Mouse (Mus musculus): ENCODE measurements at regions not wholly inside any gene's neighbourhood (a gene's known extent, or its start where the extent isn't known, plus 50 kb on each side); places are given as distances from the start of the nearest gene placed in this dataset.

- WGBS (ENCODE audit: insufficient replicate concordance): 50% methylated on average over 13 of the region's 13 CpGs
- H3K36me3 ChIP-seq (replicated peaks; ENCODE audit: insufficient read depth, low read length): no peaks in the 10 kb centered on the region
- peaks cover 4% of the 10 kb centered on the region; the same call in 1 of the 2 replicates for H3K4me1 ChIP-seq (ENCODE audit: insufficient read depth)
- H3K4me3 ChIP-seq (ENCODE audit: low read depth, low read length): no peak overlapping the region
- TF ChIP-seq EP300 (IDR thresholded peaks at IDR 0.05; ENCODE audit: low read depth) (no peak), CTCF (IDR thresholded peaks at IDR 0.05; ENCODE audit: low read depth) (no peak)
- peak overlapping the region; percentile 44; the same call in 1 of the 2 replicates for H3K27ac ChIP-seq (ENCODE audit: low read depth)
- DNase-seq (no peak), ATAC-seq (peak; percentile 74)
- H3K27me3 ChIP-seq (ENCODE audit: insufficient read depth, low read length): no peaks in the 10 kb centered on the region
- H3K9me3 ChIP-seq (ENCODE audit: low read length): no peaks in the 10 kb centered on the region
- no peak overlapping the region for H3K9ac ChIP-seq (replicated peaks)
- H3K4me2 ChIP-seq (ENCODE audit: low read depth, low read length): 0 out of 2 replicates have a peak overlapping the region, but pooled peaks have one; percentile 18
These were observed 108.9 kb upstream of the Ppm1h start for GRCm38 (mm10) chr10:122569546-122570202.

GRCm38 (mm10) chr10:122570909-122571551 is 107.5 kb upstream of the Ppm1h start:
- Histone ChIP-seq H3K9ac (replicated peaks) (no peak overlapping the region), H3K36me3 (replicated peaks; ENCODE audit: insufficient read depth, low read length) (no peaks in the 10 kb centered on the region), H3K27ac (ENCODE audit: low read depth) (no peak overlapping the region), H3K4me1 (ENCODE audit: insufficient read depth) (peaks cover 4% of the 10 kb centered on the region; the same call in 1 of the 2 replicates), H3K27me3 (ENCODE audit: insufficient read depth, low read length) (no peaks in the 10 kb centered on the region), H3K9me3 (ENCODE audit: low read length) (no peaks in the 10 kb centered on the region), H3K4me2 (ENCODE audit: low read depth, low read length) (no peak overlapping the region), H3K4me3 (ENCODE audit: low read depth, low read length) (no peak overlapping the region)
- ATAC-seq (no peak), DNase-seq (no peak)
- no peak for TF ChIP-seq EP300 (IDR thresholded peaks at IDR 0.05; ENCODE audit: low read depth)
- TF ChIP-seq CTCF (IDR thresholded peaks at IDR 0.05; ENCODE audit: low read depth): no peak
- 53% methylated on average over 13 of the region's 13 CpGs for WGBS (ENCODE audit: insufficient replicate concordance)

- no peaks in the 10 kb centered on the region for H3K36me3 ChIP-seq (replicated peaks; ENCODE audit: insufficient read depth, low read length)
- H3K9me3 ChIP-seq (ENCODE audit: low read length): no peaks in the 10 kb centered on the region
- no peak overlapping the region for H3K4me3 ChIP-seq (ENCODE audit: low read depth, low read length)
- no peak for TF ChIP-seq CTCF (IDR thresholded peaks at IDR 0.05; ENCODE audit: low read depth)
- TF ChIP-seq EP300 (IDR thresholded peaks at IDR 0.05; ENCODE audit: low read depth): no peak
- H3K27me3 ChIP-seq (ENCODE audit: insufficient read depth, low read length): no peaks in the 10 kb centered on the region
- WGBS (ENCODE audit: insufficient replicate concordance): 72% methylated on average over 8 of the region's 8 CpGs
- no peak overlapping the region for H3K4me2 ChIP-seq (ENCODE audit: low read depth, low read length)
- H3K9ac ChIP-seq (replicated peaks): no peak overlapping the region
- H3K4me1 ChIP-seq (ENCODE audit: insufficient read depth): no peaks in the 10 kb centered on the region
- no peak for ATAC-seq
- DNase-seq: no peak
- H3K27ac ChIP-seq (ENCODE audit: low read depth): no peak overlapping the region
These were observed 102.1 kb upstream of the Ppm1h start for GRCm38 (mm10) chr10:122576171-122577063.

- 55% methylated on average over 24 of the region's 24 CpGs for WGBS (ENCODE audit: insufficient replicate concordance)
- no peak for ATAC-seq
These were observed 100.2 kb upstream of the Ppm1h start for GRCm38 (mm10) chr10:122578209-122579001.

GRCm38 (mm10) chr10:122581096-122581495 is 97.5 kb upstream of the Ppm1h start:
- TF ChIP-seq EP300 (IDR thresholded peaks at IDR 0.05; ENCODE audit: low read depth) (no peak), CTCF (IDR thresholded peaks at IDR 0.05; ENCODE audit: low read depth) (no peak; the same call in 1 of the 2 replicates)
- Histone ChIP-seq H3K4me2 (ENCODE audit: low read depth, low read length) (no peak overlapping the region), H3K9me3 (ENCODE audit: low read length) (no peaks in the 10 kb centered on the region), H3K4me1 (ENCODE audit: insufficient read depth) (no peaks in the 10 kb centered on the region), H3K27me3 (ENCODE audit: insufficient read depth, low read length) (no peaks in the 10 kb centered on the region), H3K9ac (replicated peaks) (no peak overlapping the region), H3K36me3 (replicated peaks; ENCODE audit: insufficient read depth, low read length) (no peaks in the 10 kb centered on the region), H3K4me3 (ENCODE audit: low read depth, low read length) (no peak overlapping the region), H3K27ac (ENCODE audit: low read depth) (no peak overlapping the region)
- WGBS (ENCODE audit: insufficient replicate concordance): 82% methylated on average over 7 of the region's 7 CpGs
- DNase-seq (no peak), ATAC-seq (no peak)

More at GRCm38 (mm10) chr10:122578209-122579001, 100.2 kb upstream of the Ppm1h start:
- TF ChIP-seq EP300 (IDR thresholded peaks at IDR 0.05; ENCODE audit: low read depth) (no peak), CTCF (IDR thresholded peaks at IDR 0.05; ENCODE audit: low read depth) (peak; percentile 46)
- no peaks in the 10 kb centered on the region for H3K36me3 ChIP-seq (replicated peaks; ENCODE audit: insufficient read depth, low read length)
- no peaks in the 10 kb centered on the region for H3K4me1 ChIP-seq (ENCODE audit: insufficient read depth)
- DNase-seq: peak; percentile 60
- H3K9me3 ChIP-seq (ENCODE audit: low read length): no peaks in the 10 kb centered on the region
- H3K9ac ChIP-seq (replicated peaks): no peak overlapping the region
- no peak overlapping the region for H3K4me3 ChIP-seq (ENCODE audit: low read depth, low read length)
- no peak overlapping the region for H3K27ac ChIP-seq (ENCODE audit: low read depth)
- no peaks in the 10 kb centered on the region for H3K27me3 ChIP-seq (ENCODE audit: insufficient read depth, low read length)
- no peak overlapping the region for H3K4me2 ChIP-seq (ENCODE audit: low read depth, low read length)
